Mouse (Mus musculus): ENCODE results near the gene Pxylp1.

GRCm38 (mm10) chr9:96783667-96784066 is 108.8 kb downstream of the Pxylp1 start:
- TF ChIP-seq POLR2A (IDR thresholded peaks at IDR 0.05; ENCODE audit: extremely low read depth, insufficient read depth, low read length) = no peak
- TF ChIP-seq CTCF (IDR thresholded peaks at IDR 0.05; ENCODE audit: low read depth, low read length) = no peak
